Mouse (Mus musculus) ES-Bruce4 (cell line): ENCODE data around the gene Mrps33. TPM values are rescaled to one million over a fixed set of nuclear protein-coding genes. Genes with fewer than 3 reads are reported as not detected.

Source experiments
- H3K27ac ChIP-seq: 2 replicates; pipeline ENCODE4 v1.5.1; 2012; ENCODE audit warnings: low read length, inconsistent platforms; ENCODE audit not compliant: insufficient read depth
- H3K27me3 ChIP-seq: 2 replicates; pipeline ENCODE4 v1.6.1; 2012; ENCODE audit warnings: mild to moderate bottlenecking, low read length, inconsistent platforms; ENCODE audit not compliant: control insufficient read depth, poor library complexity, insufficient read depth, severe bottlenecking
- H3K36me3 ChIP-seq: 2 replicates; pipeline ENCODE4 v1.6.1; 2012; ENCODE audit warnings: inconsistent platforms, mild to moderate bottlenecking, low read length, moderate library complexity; ENCODE audit not compliant: control insufficient read depth, poor library complexity, insufficient read depth, severe bottlenecking
- H3K4me1 ChIP-seq: one replicate; pipeline ENCODE4 v1.8.1; 2011; ENCODE audit warnings: low read length; ENCODE audit not compliant: control insufficient read depth, insufficient read depth
- H3K4me3 ChIP-seq: 2 replicates; pipeline ENCODE4 v1.5.1; 2011; ENCODE audit warnings: low read depth, mild to moderate bottlenecking, low read length
- H3K9ac ChIP-seq: 2 replicates; pipeline ENCODE4 v1.6.1; 2012; ENCODE audit warnings: low read depth, mild to moderate bottlenecking, inconsistent platforms; ENCODE audit not compliant: poor library complexity, severe bottlenecking
- H3K9me3 ChIP-seq: replicated peaks from 2 replicates; pipeline ENCODE4 v1.6.1; 2012; ENCODE audit warnings: mild to moderate bottlenecking, low read length, inconsistent platforms; ENCODE audit not compliant: control insufficient read depth, poor library complexity, insufficient read depth, severe bottlenecking
- CTCF ChIP-seq: IDR thresholded peaks from one replicate; pipeline ENCODE4 v1.8.1; 2011; ENCODE audit warnings: low read depth, low read length
- EP300 ChIP-seq: IDR thresholded peaks from 2 replicates; pipeline ENCODE4 v1.6.1; 2011; ENCODE audit warnings: low read depth, low read length; ENCODE audit not compliant: insufficient read depth
- POLR2A ChIP-seq: IDR thresholded peaks from one replicate; pipeline ENCODE4 v1.8.1; 2011; ENCODE audit warnings: low read length; ENCODE audit not compliant: insufficient read depth
- polyA plus RNA-seq: library from polyadenylated mRNA; stranded (reverse); fragments of >200 nt; gene quantifications from 2 replicates; pipeline ENCODE4 v1.2.4, GENCODE M21; 2011; ENCODE audit warnings: low read depth; ENCODE audit not compliant: missing spikeins, insufficient read depth, insufficient read length

Mrps33 gene
- polyA plus RNA-seq, 1 experiment: 100 TPM

DNA sequence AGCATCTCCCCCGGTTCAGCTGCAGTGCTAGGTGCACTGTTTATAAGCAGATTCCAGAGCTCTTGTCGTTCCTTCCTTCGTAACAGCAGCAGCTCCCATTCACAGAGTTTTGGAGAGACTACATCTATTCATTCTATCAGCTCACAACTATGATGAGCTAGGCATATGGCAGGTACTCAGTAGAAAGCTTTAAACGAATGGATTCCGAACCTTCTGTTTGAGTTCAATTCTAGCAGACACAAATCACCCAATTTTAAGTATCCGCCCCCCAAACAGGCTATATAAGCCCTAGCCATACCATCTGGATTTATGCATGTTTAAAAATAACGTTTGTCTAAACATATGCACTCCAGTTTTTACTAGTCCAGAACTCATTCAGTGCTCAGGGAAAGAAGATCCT, 9.8 kb downstream of the Mrps33 start:
- Histone ChIP-seq H3K9me3 (no peaks in the 10 kb centered on the region), H3K27me3 (no peaks in the 10 kb centered on the region), H3K36me3 (peaks cover 7% of the 10 kb centered on the region), H3K27ac (no peak overlapping the region), H3K4me3 (no peak overlapping the region), H3K9ac (no peak overlapping the region), H3K4me1 (no peaks in the 10 kb centered on the region)
- TF ChIP-seq POLR2A: no peak
- no peak for TF ChIP-seq EP300
- TF ChIP-seq CTCF: no peak

DNA sequence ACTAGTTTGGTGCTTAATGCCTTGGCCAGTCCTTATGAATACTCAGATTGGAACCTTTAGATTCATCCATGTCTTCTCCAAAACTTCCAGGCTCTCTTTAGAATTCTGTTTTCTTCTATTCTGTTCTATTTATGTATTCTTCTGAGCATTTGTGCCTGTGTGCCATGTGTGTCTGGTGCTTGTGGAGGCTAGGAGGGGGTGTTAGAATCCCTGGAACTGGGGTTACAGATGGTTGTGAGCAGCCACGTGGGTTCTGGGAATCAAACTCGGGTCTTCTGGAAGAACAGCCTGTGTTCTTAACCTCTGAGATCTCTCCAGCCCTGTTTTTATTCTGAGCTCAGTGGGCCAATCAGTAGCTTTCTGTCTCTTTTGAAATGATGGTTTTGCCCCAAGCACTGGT, 13.7 kb downstream of the Mrps33 start:
- Histone ChIP-seq H3K9me3 (no peaks in the 10 kb centered on the region), H3K36me3 (peaks cover 2% of the 10 kb centered on the region; the same call in 1 of the 2 replicates), H3K9ac (no peak overlapping the region), H3K27me3 (no peaks in the 10 kb centered on the region), H3K27ac (no peak overlapping the region), H3K4me3 (no peak overlapping the region), H3K4me1 (no peaks in the 10 kb centered on the region)
- TF ChIP-seq CTCF (no peak), EP300 (no peak), POLR2A (no peak)

DNA sequence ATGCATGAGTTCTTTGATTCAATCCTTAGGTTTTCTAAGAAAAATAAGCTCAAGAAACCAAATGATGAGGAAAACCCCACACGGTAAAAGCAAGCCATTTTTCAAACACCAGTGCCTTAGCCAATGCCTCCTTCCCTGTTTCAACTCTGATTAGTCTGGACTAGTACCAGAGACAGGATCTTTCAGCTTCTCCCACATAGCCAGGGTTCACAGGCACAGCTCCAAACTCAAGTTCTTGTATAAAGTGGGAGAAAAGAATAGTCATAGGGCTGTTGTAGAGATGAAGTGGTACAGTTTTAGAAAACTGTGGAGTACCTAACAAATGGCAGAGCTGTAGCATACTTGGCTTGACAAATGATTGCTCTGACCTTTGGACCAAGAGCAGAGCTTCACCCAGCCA, 14.6 kb downstream of the Mrps33 start:
- H3K27me3 ChIP-seq: no peaks in the 10 kb centered on the region
- TF ChIP-seq POLR2A (no peak), CTCF (no peak), EP300 (no peak)
- H3K9ac ChIP-seq: no peak overlapping the region
- H3K27ac ChIP-seq: no peak overlapping the region
- H3K36me3 ChIP-seq: no peaks in the 10 kb centered on the region
- no peak overlapping the region for H3K4me3 ChIP-seq
- no peaks in the 10 kb centered on the region for H3K9me3 ChIP-seq
- H3K4me1 ChIP-seq: no peaks in the 10 kb centered on the region

DNA sequence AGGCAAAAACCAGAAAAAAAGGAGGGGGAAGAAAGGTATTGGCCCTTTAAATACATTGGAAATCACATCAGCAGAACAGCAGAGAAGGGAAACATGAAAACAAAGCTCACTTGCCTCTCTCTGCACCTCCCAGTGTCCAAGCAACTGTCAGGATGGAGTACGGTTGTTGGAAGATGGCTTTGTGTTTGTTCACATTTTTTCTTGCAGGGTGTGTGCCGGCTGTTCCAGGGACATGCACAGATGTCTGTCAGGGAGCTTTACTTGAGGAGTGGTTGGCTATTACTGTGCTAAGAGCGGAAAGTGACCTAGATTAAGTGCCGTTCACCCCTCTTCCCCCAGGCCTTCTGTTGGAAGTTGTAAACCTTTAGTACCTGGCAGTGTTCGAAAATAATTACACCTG, 19.0 kb downstream of the Mrps33 start:
- H3K27ac ChIP-seq: no peak overlapping the region
- H3K36me3 ChIP-seq: no peaks in the 10 kb centered on the region
- H3K4me3 ChIP-seq: no peak overlapping the region
- no peaks in the 10 kb centered on the region for H3K27me3 ChIP-seq
- H3K4me1 ChIP-seq: no peaks in the 10 kb centered on the region
- TF ChIP-seq POLR2A (no peak), EP300 (no peak), CTCF (no peak)
- no peak overlapping the region for H3K9ac ChIP-seq
- H3K9me3 ChIP-seq: no peaks in the 10 kb centered on the region

DNA sequence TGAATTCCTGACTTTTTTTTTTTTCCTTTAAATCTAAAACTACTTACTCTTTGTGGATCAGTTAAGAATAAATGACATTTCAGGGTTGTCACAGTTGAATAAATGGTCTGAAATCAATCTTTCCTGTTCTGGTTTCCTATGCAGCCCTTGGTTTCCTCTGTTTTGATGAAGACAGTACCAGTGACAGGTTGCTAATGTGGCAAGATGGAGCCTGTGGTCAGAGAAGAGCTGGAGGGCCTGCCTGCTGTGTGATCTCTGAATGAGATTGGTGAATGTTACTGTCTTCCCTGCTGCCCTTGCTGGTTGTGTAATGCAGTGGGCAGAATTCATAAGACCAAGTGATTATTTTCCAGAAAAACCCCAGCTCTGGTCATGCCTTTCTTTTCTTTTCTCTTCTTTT, 22.4 kb downstream of the Mrps33 start:
- Histone ChIP-seq H3K4me3 (no peak overlapping the region), H3K27me3 (no peaks in the 10 kb centered on the region), H3K9me3 (no peaks in the 10 kb centered on the region), H3K9ac (no peak overlapping the region), H3K4me1 (no peaks in the 10 kb centered on the region), H3K27ac (no peak overlapping the region), H3K36me3 (no peaks in the 10 kb centered on the region)
- no peak for TF ChIP-seq EP300
- TF ChIP-seq CTCF: no peak
- TF ChIP-seq POLR2A: no peak

DNA sequence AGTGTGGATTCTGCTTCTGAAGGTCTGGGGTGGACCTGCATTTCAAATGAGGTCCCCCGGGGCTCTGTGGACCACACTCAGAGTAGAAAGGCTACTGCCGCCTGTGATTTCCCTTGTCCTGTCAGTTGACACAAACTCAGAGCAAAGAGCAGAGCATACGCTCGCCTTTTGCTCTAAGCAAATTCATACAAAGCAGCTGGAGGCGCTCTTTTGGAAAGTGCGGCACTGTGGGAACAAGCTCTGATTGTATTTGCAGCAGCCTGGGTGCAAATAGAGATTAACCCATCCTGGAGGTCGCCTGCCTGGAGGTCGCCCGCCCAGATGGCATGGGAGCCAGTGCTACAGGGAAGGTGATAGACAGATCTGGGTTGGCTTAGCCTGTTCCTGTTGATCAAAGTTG, 23.0 kb downstream of the Mrps33 start:
- no peak for TF ChIP-seq POLR2A
- TF ChIP-seq EP300: no peak
- TF ChIP-seq CTCF: no peak
- no peak overlapping the region; the same call in 1 of the 2 replicates for H3K4me3 ChIP-seq
- H3K27ac ChIP-seq: no peak overlapping the region
- H3K9me3 ChIP-seq: no peaks in the 10 kb centered on the region
- H3K4me1 ChIP-seq: no peaks in the 10 kb centered on the region
- no peak overlapping the region for H3K9ac ChIP-seq
- H3K27me3 ChIP-seq: no peaks in the 10 kb centered on the region
- H3K36me3 ChIP-seq: no peaks in the 10 kb centered on the region
